Mouse (Mus musculus): ENCODE measurements around the gene Phc2.

Gene Phc2

GRCm38 (mm10) chr4:128742379-128742970 is 88.0 kb downstream of the Phc2 start:
- DNase-seq (ENCODE audit: low read depth, low spot score): no peak

- no peak for DNase-seq (ENCODE audit: low read depth, low spot score)
Measured at GRCm38 (mm10) chr4:128743031-128743626, 88.6 kb downstream of the Phc2 start.

GRCm38 (mm10) chr4:128745160-128745559 is 90.7 kb downstream of the Phc2 start:
- no peak for DNase-seq (ENCODE audit: low read depth, low spot score)

GRCm38 (mm10) chr4:128747614-128748270 is 93.2 kb downstream of the Phc2 start:
- DNase-seq (ENCODE audit: low read depth, low spot score): no peak

GRCm38 (mm10) chr4:128748309-128748708 is 93.8 kb downstream of the Phc2 start:
- DNase-seq (ENCODE audit: low read depth, low spot score): no peak

- DNase-seq (ENCODE audit: low read depth, low spot score): peak; percentile 46
Measured at GRCm38 (mm10) chr4:128751006-128751405, 96.5 kb downstream of the Phc2 start.

- DNase-seq (ENCODE audit: low read depth, low spot score): no peak
Measured at GRCm38 (mm10) chr4:128752031-128752757, 97.7 kb downstream of the Phc2 start.

- no peak for DNase-seq (ENCODE audit: low read depth, low spot score)
Measured at GRCm38 (mm10) chr4:128753571-128753970, 99.1 kb downstream of the Phc2 start.

GRCm38 (mm10) chr4:128755064-128755463 is 100.6 kb downstream of the Phc2 start, which contains the start of gene A3galt2:
Gene A3galt2, plus strand, starts transcription at chr4:128755364.
- no peak for DNase-seq (ENCODE audit: low read depth, low spot score)

GRCm38 (mm10) chr4:128755900-128756299 is 101.4 kb downstream of the Phc2 start:
- DNase-seq (ENCODE audit: low read depth, low spot score): no peak

GRCm38 (mm10) chr4:128759214-128759613 is 104.7 kb downstream of the Phc2 start:
- DNase-seq (ENCODE audit: low read depth, low spot score): no peak

GRCm38 (mm10) chr4:128760029-128760428 is 105.5 kb downstream of the Phc2 start:
- DNase-seq (ENCODE audit: low read depth, low spot score): no peak

- DNase-seq (ENCODE audit: low read depth, low spot score): no peak
Measured at GRCm38 (mm10) chr4:128766929-128767328, 112.4 kb downstream of the Phc2 start.

GRCm38 (mm10) chr4:128768120-128768519 is 113.6 kb downstream of the Phc2 start:
- DNase-seq (ENCODE audit: low read depth, low spot score): no peak

- no peak for DNase-seq (ENCODE audit: low read depth, low spot score)
Measured at GRCm38 (mm10) chr4:128769569-128770355, 115.3 kb downstream of the Phc2 start.

- DNase-seq (ENCODE audit: low read depth, low spot score): no peak
Measured at GRCm38 (mm10) chr4:128770698-128771097, 116.2 kb downstream of the Phc2 start.

- DNase-seq (ENCODE audit: low read depth, low spot score): no peak
Measured at GRCm38 (mm10) chr4:128773820-128774219, 119.3 kb downstream of the Phc2 start.

- DNase-seq (ENCODE audit: low read depth, low spot score): peak; percentile 77
Measured at GRCm38 (mm10) chr4:128774467-128774866, 120.0 kb downstream of the Phc2 start.

- peak; percentile 85 for DNase-seq (ENCODE audit: low read depth, low spot score)
Measured at GRCm38 (mm10) chr4:128776568-128777289, 122.2 kb downstream of the Phc2 start.

GRCm38 (mm10) chr4:128777593-128777992 is 123.1 kb downstream of the Phc2 start:
- DNase-seq (ENCODE audit: low read depth, low spot score): no peak

- no peak for DNase-seq (ENCODE audit: low read depth, low spot score)
Measured at GRCm38 (mm10) chr4:128782037-128782436, 127.5 kb downstream of the Phc2 start.

Data from R1 (cell line).